Mouse (Mus musculus) cerebellum, adult (tissue): ENCODE measurements at regions not wholly inside any gene's neighbourhood (a gene's known extent, or its start where the extent isn't known, plus 50 kb on each side); places are given as distances from the start of the nearest gene placed in this dataset.

Experiments
- ATAC-seq: cut with Nextera tagmentation; 2 replicates; pipeline ENCODE4 v1.9.2; 2017; ENCODE audit warnings: mild to moderate bottlenecking, moderate library complexity, mixed read lengths; ENCODE audit not compliant: insufficient number of reproducible peaks, low FRiP score, low TSS enrichment

DNA sequence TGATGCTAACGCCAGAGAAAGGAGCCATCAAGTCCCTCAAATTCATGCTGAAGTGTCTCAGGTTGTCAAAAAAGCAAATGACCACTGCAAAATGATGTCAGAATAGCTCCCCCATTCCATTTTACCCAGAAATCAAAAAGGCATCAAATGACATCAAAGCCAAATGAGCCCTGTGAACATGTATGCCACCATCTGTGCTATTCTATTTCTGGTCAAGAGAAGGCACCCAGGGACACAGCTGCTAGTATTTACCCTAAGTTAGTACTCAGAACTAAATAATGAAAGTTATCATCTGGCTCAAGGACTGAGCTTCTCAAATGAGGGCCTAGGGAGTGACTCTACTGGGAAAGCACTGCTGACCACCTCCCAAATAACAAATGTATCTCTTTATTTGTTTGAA, 191.1 kb upstream of the Ahr start:
- no peak for ATAC-seq

DNA sequence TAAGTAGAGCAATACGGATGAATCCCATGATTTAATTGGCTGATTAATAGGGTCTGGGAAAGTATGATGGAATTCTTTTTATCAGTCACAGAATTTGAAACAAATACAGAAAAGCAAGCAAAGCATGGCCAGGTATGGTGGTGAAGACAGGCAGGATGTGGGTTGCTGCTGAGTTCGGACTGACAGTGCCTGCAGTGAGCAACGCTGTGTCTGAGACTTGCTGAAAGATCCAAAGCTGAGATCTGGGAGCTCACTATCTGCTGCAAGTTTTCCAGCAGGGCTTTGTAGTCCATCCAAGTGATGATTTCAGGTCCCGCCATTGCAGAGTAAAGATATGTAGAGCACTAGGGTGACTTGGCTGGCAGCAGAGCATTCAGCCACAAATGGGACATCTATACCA, 189.3 kb upstream of the Ahr start:
- no peak for ATAC-seq

DNA sequence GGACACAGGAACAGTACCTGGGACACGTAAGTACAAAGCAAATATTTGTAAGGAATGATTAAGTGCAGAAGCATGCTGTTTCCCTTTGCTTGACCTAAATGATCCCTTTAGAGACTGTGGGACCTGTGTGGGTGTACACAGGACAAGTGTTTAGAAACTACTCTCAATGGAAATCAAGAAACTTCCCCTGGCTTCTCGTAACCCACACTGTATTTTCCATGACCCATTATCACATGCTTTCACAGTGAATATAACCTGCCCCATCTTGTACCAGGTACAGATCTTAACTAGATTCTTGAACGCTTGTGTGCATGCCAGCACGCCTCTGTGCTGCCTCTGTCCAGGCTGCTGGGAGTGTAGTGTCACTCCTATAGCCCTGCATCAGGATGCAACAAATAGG, 177.8 kb upstream of the Ahr start:
- no peak for ATAC-seq

DNA sequence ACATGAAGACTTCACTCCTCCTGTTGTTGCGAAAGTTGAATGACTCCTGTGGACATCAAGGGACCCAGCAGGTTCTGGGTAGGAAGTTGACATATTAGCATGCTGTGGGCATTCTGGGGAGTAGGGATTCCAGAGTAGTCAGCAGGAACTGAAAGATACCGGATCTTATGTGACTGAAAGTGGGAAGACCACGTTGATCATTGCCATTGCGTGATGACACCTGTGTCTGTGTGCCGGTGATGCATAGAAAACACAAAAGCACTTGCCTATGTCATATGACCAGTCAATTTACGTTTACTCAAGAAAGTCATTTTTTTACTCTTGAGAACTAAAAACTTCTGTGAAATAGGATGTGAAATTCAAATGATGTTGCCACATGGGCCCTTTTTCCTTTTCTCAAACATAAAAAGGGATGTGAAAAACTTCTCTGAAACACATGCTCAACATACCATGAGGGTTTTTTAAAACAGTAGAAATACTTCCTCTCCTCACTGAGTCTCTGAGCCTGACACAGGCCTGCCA, 176.8 kb upstream of the Ahr start:
- ATAC-seq = no peak

DNA sequence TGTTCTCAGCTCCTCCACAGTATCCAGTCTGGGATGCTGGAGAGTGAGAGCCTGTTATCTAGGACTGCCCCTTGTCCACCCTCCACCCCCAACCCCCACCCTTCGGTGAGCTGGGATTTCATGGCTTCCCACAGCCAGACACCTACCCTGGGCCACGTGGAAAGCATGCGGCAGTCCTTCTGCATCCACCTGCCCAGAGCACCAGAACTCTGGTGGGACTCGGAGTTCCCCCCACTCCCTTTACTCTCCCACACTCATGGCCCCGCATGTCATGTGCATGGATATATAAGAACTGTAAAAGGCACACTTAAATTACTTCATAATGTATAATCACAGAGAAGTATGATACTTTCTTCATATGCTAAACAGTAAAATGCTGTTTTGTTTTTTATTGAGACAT, 175.5 kb upstream of the Ahr start:
- ATAC-seq = no peak

DNA sequence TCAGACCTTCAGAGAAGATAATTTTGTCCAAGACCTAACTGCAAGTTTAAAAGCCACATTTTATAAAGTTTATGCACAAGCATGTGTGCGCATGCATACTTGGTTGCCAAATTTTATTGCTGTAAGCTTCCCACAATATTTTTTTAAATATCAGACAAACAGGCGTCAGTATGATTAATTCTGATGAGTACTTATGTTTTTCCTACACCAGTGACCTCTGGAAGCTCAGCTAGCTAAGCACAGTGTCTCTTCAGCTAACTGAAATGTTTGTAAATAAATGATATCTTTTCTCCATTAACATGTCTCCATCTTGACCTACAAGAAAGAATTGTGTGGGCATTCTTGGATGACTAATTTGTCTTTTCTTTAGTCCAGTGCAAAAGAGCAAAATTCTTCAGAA, 168.6 kb upstream of the Ahr start:
- ATAC-seq = no peak

DNA sequence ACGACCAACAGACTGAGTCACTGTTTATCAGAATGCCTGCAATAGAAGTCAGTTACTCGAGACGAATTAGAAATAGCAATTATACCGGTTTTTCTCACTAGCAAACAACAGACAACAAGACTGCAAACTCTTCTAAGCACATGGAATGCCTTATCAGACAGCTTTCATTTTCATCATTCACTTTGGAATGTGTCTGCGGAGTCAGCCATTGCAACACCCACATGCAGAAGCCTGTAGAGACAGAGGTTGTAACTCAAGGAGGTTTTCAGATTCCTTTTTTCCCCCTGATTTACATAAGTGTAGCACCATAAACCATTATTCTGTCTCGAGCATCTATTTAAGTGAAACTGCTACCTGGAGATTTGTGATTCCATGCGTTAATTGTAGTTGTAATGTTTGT, 167.8 kb upstream of the Ahr start:
- ATAC-seq = no peak

DNA sequence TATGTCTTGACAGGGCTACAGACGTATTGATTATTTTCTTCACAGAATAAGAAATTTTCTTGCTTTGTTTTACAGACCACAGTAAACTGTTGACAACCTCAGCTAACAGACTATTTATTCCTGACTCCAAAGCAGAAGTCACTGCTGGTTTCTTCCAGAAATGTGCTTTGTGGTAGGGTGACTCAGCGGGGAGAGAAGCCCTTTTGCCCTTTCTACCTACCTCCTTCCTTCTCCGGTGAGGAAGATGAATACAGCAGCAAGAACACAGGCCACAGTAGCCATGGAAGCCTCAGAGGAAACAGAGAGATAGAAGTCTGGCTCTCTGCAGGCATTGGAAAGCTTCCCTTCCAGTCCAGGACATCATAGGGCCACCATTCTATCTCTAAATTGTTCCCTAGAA, 159.4 kb upstream of the Ahr start:
- ATAC-seq = no peak

DNA sequence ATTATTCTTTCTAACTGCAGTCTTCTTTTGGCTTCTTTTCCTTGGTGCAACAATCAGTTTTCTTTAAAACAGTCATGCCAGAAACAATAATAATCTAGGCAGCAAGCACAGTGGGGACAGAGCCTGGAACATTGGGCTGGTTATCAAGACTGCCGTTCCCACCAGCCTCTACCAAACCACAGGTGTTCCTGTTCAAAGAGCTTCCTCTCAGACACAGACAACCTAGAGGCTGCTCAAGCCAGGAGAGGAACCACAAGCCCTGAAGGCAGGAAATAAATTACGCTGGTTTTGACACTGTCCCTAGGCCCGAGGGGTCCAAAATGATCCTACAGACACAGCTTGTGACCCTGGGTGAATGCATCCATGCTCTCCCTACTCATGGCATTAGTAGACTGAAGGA, 156.1 kb upstream of the Ahr start:
- ATAC-seq = no peak

DNA sequence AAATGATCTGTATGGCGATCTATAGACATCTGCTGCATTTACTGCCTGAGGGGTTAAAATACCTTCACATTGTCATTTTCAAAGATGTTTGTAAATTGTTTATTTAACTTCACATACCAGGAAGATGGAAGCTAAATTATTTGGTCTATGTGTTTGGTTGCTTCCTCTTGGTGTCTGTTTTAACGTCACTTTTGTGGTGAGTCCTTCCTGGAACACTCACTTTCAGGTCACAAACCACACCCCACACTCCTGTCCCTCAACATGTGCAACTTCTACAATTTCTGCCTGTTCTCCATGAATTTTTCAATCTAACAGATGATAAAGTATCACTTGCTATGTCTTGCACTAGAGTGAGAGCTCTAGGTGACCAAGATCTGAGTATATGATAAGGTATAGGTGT, 151.4 kb upstream of the Ahr start:
- ATAC-seq = no peak

DNA sequence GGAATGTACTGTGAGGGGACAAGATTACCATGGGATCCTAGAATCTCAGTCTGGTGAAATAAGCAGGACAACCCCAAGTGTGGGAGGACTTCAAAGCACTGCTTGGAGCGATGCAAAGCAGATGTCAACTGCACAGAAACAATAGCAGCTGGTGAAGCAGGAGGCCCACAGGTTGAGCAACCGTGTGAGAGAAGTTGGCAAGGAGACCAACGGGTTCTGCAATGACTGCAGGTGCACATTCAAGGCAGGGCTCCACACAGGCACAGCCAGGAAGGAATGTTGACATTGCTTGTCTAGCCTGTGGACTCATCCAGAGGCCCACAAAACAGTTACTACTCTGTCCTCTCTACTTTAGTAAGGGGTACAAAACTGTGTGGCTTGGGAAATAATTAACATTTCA, 150.4 kb upstream of the Ahr start:
- no peak for ATAC-seq

DNA sequence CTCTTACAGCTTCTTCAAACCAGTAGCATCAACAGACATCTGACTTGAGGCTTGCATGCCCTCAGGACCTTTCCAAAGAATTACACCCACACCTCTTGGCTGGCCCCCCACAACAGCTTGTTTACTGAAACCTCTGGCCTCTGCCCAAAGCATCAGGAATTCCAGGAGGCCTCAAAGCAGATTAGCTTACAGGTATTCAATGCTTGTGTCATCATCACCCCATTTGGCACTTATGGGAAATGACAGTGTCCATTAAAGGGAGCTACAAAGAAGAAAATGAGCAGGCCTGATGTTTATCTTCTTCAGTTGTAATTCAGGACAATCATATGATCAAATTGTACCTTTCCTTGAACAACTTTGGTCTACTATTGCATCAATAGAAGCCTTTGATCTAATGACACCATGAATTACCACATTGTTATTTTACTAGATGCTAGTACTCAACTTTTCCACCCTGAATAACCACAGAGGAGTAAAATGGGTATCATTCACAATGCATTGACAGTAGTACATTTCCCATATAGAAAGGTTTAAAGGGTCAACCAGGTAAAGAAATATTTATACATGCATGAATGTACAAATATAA, 147.1 kb upstream of the Ahr start:
- ATAC-seq = no peak

DNA sequence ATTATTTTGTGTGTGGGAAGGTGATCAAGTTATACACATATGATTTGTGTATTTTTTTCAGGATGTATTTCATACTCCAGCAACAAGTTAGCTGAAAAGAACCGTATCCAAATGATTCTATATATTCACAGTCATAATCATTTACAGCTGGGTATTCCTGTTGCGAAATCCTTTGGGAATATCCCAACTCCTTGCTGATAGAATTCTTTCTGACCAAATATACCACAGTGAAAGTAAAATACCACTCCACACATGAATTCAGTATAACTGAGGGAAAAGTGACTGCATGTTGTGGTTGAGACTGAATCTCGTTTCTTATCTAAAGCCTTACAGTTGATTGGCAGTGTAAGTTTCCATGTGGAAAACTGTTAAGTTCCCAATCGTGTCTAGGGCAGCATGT, 145.1 kb upstream of the Ahr start:
- no peak for ATAC-seq

DNA sequence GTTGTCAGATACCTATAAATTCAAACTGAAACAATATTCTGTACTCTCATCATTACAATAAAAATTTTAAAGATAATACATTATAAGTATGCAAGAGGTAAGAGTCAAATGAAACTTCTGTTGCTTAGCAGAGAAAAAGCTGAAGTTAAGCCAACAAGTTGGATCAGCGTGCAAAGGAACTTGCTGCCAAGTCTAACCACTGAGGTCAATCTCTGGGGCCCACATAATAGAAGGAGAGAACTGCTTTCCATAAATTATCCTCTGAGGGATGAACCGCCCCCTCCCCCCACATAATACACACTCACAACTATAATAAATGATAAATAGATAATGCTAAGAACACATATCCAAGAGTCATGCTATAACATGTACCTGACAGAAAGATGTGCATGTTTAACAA, 144.2 kb upstream of the Ahr start:
- ATAC-seq = no peak

DNA sequence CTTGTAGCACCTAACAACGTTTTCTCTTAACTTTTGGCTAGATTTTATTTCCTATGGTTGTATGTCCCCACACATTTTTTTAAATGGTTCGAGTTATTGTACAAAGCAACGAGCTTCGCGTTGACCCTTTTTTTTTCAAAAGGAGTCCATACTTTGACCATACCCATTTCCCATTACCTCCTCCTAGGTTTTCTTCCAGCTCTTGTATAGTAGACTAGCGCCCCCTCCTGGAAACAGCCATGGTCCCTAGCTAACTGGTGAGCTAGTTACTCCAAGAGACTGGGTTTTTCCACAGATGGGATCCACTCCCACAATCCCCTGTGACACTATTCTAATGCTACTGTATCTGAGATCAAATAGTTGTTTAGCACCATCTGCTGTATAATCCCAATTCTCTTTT, 139.6 kb upstream of the Ahr start:
- no peak for ATAC-seq

DNA sequence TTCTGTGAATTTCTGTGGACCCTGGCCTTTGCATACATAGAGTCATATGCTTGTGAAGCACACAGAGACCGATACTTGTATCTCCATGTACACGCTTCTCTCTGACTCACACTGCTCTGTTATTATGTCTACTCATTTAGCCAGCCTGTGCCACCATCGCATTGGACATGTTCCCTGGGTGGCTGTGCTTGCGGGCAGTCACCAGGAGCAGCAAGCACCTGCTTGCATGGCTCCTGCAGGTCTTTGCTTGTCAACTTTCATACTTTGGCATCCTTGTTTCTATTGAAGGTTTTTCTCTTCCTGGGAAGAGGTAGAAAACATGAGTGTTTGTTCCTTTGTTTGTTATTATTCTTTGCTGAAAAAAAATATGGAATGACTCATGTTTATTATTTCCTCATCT, 136.1 kb upstream of the Ahr start:
- no peak for ATAC-seq

DNA sequence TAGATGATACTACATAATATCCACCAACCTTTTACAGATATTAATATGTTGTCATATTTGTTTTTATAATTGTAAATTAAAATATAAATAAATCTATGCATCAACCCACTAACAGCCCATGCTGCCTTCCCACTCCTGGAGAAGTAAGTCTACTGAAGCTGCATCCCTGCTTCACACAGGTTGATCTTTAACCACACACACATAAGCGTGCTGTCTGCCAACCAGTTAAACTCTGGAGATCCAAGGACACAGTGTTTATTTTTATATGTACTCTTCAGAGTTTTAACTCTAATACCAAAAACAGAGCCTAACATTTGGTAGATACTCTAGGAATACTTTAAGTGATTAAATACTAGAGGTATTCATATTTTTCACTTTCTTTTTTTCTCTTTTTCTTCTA, 133.9 kb upstream of the Ahr start:
- no peak for ATAC-seq

DNA sequence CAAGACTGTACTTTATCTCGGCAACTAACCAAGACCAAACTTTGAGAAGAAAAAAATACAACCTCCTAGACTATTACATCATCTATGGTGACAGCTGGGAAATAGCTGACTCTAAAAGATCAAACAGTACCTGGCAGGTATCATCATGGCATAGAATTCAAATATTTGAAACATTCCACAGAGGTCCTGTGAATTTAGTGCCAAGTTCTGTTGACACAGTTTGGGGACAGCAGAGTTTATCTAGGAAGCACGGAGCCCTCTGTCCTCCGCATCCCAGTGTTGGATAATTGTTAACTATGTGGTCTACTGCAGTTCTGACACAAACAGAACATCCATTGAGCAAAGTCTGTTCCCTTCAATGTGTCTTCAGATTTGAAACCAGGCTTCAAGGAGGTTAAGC, 132.9 kb upstream of the Ahr start:
- no peak for ATAC-seq

DNA sequence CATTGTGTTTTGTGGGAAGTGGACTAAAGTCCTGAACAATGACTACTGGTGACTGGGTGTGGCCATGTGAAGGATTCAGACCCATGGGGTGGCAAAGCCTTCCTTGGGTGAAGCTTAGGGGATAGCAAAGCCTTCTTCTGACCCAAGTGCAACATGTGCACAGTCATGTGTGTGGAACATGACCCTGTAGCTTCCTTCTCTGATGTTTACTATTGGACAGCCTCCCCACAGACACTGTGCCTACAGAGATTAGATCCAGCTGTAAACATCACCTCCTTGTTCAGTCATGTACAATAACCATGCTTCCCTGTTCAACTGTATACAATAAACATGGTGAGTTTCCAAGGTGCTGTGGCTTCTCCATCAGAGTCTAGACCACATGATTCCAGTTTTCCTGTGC, 132.4 kb upstream of the Ahr start:
- ATAC-seq = no peak

DNA sequence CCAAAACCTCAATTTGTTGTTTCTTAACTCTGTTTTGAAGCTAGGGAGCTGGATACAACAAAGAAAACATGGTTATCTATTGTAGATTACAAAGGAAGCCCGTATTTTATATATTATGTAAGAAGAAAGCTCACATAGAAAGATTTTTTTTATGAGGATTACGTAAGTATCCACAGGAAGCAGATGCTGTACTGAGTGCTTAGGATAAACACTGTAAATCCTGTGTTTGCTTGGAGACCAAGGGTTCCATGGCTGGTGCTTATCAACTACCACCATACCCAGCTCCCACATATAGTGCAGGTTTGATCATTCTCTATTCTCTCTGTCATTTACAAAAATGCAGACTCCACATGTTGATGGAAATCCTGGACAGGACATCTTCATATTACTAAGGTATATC, 131.2 kb upstream of the Ahr start:
- no peak for ATAC-seq

DNA sequence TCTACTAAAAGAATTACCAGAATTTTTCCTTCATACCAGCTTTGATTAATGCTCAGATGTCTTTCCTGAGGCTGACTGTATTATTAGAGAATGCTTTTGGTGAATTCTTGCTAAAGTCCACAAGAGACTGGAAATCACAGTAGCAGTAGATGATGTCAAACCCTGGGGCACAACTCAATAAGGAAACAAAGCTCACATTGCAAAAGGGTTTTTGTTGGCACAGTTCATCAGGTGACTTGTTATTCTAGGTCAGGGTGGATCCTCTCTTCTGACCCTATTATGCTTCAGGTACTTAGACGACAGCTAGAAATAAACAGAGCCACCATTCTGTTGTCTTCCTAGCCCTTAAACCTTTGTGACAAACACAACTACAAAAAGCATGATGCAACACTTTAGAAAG, 128.2 kb upstream of the Ahr start:
- no peak for ATAC-seq

DNA sequence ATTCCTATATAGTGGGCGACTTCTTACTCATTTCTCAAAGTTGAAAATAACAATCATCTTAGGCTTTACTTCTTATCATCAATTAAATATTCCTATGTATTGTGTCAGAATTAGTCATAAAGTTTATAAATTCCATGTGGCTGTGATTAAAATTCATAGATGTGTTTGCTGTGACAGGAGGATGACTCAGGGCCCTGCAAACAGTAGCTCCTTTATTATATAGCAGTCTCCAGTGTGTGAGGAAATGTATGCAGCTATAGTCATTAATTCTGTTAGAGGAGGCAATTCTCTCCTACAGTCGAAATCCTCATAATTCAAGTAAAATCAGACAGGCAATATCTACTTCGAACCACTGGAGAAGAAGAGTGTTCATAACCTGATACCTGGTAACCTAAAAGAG, 121.7 kb upstream of the Ahr start:
- no peak for ATAC-seq

DNA sequence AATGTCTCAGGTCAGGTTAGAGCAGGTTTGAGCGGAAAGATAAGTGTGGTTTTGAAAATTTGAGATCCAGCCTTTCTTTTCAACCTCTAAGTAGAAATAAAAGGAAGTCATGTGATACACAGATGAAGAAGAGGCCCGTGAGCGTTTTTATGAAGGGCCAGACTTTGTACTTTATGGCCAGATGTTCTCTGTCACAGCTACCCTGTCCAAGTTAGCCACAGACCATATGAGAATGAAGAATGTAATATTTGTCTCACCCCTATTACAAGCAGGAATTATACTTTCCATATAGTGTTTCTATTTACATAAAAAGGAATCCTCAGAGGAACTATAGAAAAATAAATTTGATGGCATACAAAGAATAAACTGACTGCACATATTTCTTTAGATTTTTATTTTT, 114.9 kb upstream of the Ahr start:
- ATAC-seq = no peak
